Mouse (Mus musculus): ENCODE measurements around the gene Cdc7. TPM values are rescaled to one million over a fixed set of nuclear protein-coding genes. Genes with fewer than 3 reads are reported as not detected.

Cdc7 gene
- total and polyA plus RNA-seq, 2 experiments from 2014 or later, result 24.7 to 25.0 TPM

DNA sequence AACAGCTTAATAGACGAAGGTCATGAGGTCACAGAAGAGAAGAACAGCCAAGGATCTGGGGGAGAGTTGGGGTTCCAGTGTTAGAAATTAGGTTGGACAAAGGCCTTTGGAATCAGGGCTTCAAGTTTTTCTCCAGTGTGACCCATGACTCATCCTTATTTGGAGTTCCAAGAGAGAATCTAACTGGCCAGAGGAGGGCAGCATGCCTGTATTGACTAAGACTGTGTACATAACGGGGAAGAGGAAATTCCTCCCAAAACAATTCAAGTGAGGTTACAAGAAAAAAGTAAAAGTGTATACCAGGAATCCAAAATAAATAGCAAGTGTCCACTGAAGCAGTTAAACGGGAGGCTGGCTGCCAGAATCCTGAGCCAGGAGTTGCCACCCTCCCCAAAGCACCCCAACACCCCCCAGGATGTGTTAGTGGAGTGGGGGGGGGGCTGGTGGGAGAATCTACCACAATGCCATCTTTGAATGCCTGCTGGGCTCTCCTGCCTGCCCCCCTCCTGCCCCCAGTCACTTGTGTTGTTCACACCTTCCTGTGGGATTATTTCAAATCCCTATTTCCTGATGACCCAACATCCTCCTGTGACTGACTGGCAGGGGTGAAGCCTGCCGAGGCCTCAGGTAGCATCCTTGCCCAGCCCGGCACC lies 31.9 kb downstream of the Cdc7 start:
- no peak overlapping the region for H3K4me3 ChIP-seq (ENCODE audit: low read depth, low read length)
- no peaks in the 10 kb centered on the region for H3K9me3 ChIP-seq (ENCODE audit: low read length)
- no peaks in the 10 kb centered on the region for H3K27me3 ChIP-seq (ENCODE audit: insufficient read depth, low read length)
- peak; percentile 85 for DNase-seq (ENCODE audit: low spot score)
- H3K4me2 ChIP-seq (ENCODE audit: low read depth, low read length, poor library complexity, severe bottlenecking), result no peak overlapping the region
- 55% methylated on average over 5 of the region's 5 CpGs for WGBS
- H3K9ac ChIP-seq (replicated peaks; ENCODE audit: low read length, poor library complexity, severe bottlenecking), result no peak overlapping the region
- peak; percentile 86 for TF ChIP-seq CTCF (IDR thresholded peaks at IDR 0.05)
- ATAC-seq (ENCODE audit: low FRiP score), result peak; percentile 65; the same call in 1 of the 2 replicates
- no peaks in the 10 kb centered on the region for H3K4me1 ChIP-seq (ENCODE audit: insufficient read depth, low read length)
- H3K27ac ChIP-seq (ENCODE audit: low read depth, low read length), result no peak overlapping the region
- H3K36me3 ChIP-seq (ENCODE audit: insufficient read depth, low read length), result no peaks in the 10 kb centered on the region

DNA sequence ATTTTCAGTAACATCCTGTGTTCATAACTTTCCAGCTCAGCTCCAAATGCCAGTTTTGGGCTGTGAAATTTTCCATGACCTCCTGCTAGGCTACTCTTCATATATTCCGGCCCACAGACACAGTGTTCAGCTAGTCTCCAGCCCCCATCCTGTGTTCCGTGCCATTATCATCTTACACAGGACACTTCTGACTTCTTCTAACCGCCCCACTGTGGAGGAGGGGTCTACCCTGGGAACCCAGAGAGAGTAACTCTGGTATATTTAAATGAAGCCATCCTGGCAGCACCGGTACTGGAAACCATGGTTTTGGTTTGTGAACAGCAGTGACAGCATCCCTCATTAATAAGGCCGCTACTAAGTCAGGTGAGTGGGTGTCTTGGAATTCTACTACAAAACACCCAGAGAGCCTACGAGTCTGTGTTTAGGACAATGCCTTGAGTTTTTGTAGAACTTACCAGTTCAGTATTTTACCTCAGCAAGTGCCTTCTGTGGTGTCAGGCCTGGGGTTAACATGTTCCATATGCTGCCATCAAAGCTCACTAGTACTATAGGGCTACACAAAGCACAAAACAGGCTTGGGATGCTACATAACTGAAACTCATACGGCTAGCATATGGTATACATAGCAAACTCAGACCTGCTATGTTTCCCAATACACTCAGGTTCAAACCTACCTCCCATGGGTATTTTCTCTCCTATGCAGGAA lies 32.6 kb downstream of the Cdc7 start:
- H3K27me3 ChIP-seq (ENCODE audit: insufficient read depth, low read length), result no peaks in the 10 kb centered on the region
- no peaks in the 10 kb centered on the region for H3K36me3 ChIP-seq (ENCODE audit: insufficient read depth, low read length)
- DNase-seq (ENCODE audit: low spot score), result no peak
- H3K4me1 ChIP-seq (ENCODE audit: insufficient read depth, low read length), result peaks cover 5% of the 10 kb centered on the region; the same call in 1 of the 2 replicates
- ATAC-seq (ENCODE audit: low FRiP score), result no peak
- no peak overlapping the region for H3K4me2 ChIP-seq (ENCODE audit: low read depth, low read length, poor library complexity, severe bottlenecking)
- H3K27ac ChIP-seq (ENCODE audit: low read depth, low read length), result no peak overlapping the region
- H3K4me3 ChIP-seq (ENCODE audit: low read depth, low read length), result no peak overlapping the region
- no peak overlapping the region for H3K9ac ChIP-seq (replicated peaks; ENCODE audit: low read length, poor library complexity, severe bottlenecking)
- no peak for TF ChIP-seq CTCF (IDR thresholded peaks at IDR 0.05)
- no peaks in the 10 kb centered on the region for H3K9me3 ChIP-seq (ENCODE audit: low read length)
- 77% methylated on average over 7 of the region's 7 CpGs for WGBS

- no peaks in the 10 kb centered on the region for H3K36me3 ChIP-seq (ENCODE audit: insufficient read depth, low read length)
- peak; percentile 58 for ATAC-seq (ENCODE audit: low FRiP score)
- no peaks in the 10 kb centered on the region for H3K27me3 ChIP-seq (ENCODE audit: insufficient read depth, low read length)
- H3K4me2 ChIP-seq (ENCODE audit: low read depth, low read length, poor library complexity, severe bottlenecking), result 0 out of 2 replicates have a peak overlapping the region, but pooled peaks have one; percentile 9
- no peak overlapping the region for H3K9ac ChIP-seq (replicated peaks; ENCODE audit: low read length, poor library complexity, severe bottlenecking)
- no peak for TF ChIP-seq CTCF (IDR thresholded peaks at IDR 0.05)
- H3K9me3 ChIP-seq (ENCODE audit: low read length), result no peaks in the 10 kb centered on the region
- H3K4me3 ChIP-seq (ENCODE audit: low read depth, low read length), result no peak overlapping the region
- H3K4me1 ChIP-seq (ENCODE audit: insufficient read depth, low read length), result peaks cover 5% of the 10 kb centered on the region; the same call in 1 of the 2 replicates
- 38% methylated on average over 11 of the region's 11 CpGs for WGBS
- DNase-seq (ENCODE audit: low spot score), result peak; percentile 59
- no peak overlapping the region for H3K27ac ChIP-seq (ENCODE audit: low read depth, low read length)
These were observed 37.4 kb downstream of the Cdc7 start for GRCm38 (mm10) chr5:107001396-107002090.

DNA sequence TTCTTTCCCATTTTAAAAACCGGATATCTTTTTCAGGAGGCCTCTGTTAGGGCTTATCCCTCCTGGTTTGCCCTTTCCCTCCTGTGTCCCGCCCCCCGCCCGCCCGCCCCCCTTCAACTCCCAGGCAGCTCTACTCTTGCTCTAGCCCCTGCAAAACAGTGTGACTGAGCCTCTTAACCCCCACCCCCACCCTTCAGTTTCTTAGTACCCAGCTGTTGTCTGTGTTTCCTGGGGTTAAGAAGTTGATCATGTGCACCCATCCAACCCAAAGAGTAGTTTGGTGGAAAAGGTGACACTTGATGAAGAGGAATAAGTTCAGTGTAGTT lies 37.9 kb downstream of the Cdc7 start:
- Histone ChIP-seq H3K4me3 (ENCODE audit: low read depth, low read length) (no peak overlapping the region), H3K27me3 (ENCODE audit: insufficient read depth, low read length) (no peaks in the 10 kb centered on the region), H3K4me2 (ENCODE audit: low read depth, low read length, poor library complexity, severe bottlenecking) (no peak overlapping the region), H3K9me3 (ENCODE audit: low read length) (no peaks in the 10 kb centered on the region), H3K9ac (replicated peaks; ENCODE audit: low read length, poor library complexity, severe bottlenecking) (no peak overlapping the region), H3K4me1 (ENCODE audit: insufficient read depth, low read length) (peaks cover 5% of the 10 kb centered on the region; the same call in 1 of the 2 replicates), H3K27ac (ENCODE audit: low read depth, low read length) (no peak overlapping the region), H3K36me3 (ENCODE audit: insufficient read depth, low read length) (no peaks in the 10 kb centered on the region)
- TF ChIP-seq CTCF (IDR thresholded peaks at IDR 0.05), result no peak
- ATAC-seq (ENCODE audit: low FRiP score), result no peak
- no peak for DNase-seq (ENCODE audit: low spot score)
- 29% methylated on average over 5 of the region's 5 CpGs for WGBS

- H3K27ac ChIP-seq (ENCODE audit: low read depth, low read length), result no peak overlapping the region
- WGBS, result 94% methylated on average over 3 of the region's 3 CpGs
- ATAC-seq (ENCODE audit: low FRiP score) (no peak), DNase-seq (ENCODE audit: low spot score) (no peak)
- no peak overlapping the region for H3K4me2 ChIP-seq (ENCODE audit: low read depth, low read length, poor library complexity, severe bottlenecking)
- H3K27me3 ChIP-seq (ENCODE audit: insufficient read depth, low read length), result no peaks in the 10 kb centered on the region
- no peaks in the 10 kb centered on the region for H3K36me3 ChIP-seq (ENCODE audit: insufficient read depth, low read length)
- H3K4me1 ChIP-seq (ENCODE audit: insufficient read depth, low read length), result no peaks in the 10 kb centered on the region
- no peaks in the 10 kb centered on the region for H3K9me3 ChIP-seq (ENCODE audit: low read length)
- no peak for TF ChIP-seq CTCF (IDR thresholded peaks at IDR 0.05)
- H3K9ac ChIP-seq (replicated peaks; ENCODE audit: low read length, poor library complexity, severe bottlenecking), result no peak overlapping the region
- H3K4me3 ChIP-seq (ENCODE audit: low read depth, low read length), result no peak overlapping the region
These were observed 45.6 kb downstream of the Cdc7 start for GRCm38 (mm10) chr5:107009721-107010120.

DNA sequence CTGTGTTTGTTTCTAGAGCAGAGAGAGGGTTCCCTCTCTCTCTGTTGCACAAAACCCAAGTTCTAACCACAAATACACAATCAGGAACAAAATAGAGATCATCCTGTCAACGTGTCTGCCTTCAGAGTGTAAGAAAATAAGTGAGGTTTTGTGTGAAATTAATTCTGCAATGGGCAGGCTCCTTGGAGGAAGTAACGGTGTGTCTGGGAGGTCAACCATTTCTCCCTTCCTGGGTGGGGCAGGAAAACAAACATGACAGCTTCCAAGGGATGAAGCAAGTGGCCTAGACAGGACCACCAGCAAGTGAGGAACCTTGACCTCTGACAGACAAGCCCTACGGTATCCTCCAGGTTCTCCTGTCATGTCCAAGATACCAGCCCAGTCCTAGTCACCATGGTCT lies 46.2 kb downstream of the Cdc7 start:
- whole genome bisulfite sequencing, result 75% methylated on average over 3 of the region's 3 CpGs
- no peak for ATAC-seq (ENCODE audit: low FRiP score)
- Histone ChIP-seq H3K36me3 (ENCODE audit: insufficient read depth, low read length) (no peaks in the 10 kb centered on the region), H3K4me1 (ENCODE audit: insufficient read depth, low read length) (no peaks in the 10 kb centered on the region), H3K4me3 (ENCODE audit: low read depth, low read length) (no peak overlapping the region), H3K9me3 (ENCODE audit: low read length) (no peaks in the 10 kb centered on the region), H3K4me2 (ENCODE audit: low read depth, low read length, poor library complexity, severe bottlenecking) (no peak overlapping the region), H3K27me3 (ENCODE audit: insufficient read depth, low read length) (no peaks in the 10 kb centered on the region), H3K9ac (replicated peaks; ENCODE audit: low read length, poor library complexity, severe bottlenecking) (no peak overlapping the region), H3K27ac (ENCODE audit: low read depth, low read length) (no peak overlapping the region)
- TF ChIP-seq CTCF (IDR thresholded peaks at IDR 0.05), result no peak
- DNase-seq (ENCODE audit: low spot score), result no peak
